Mouse (Mus musculus) olfactory bulb, adult 2 months (tissue): ENCODE measurements around the gene Usp36.
"Not testable (repeated sequence)": the region's sequence is repeated elsewhere in the genome, so short reads cannot be mapped to it uniquely, and the experiment has no call there.

Experiments
- CTCF ChIP-seq: fragments of 200-500 bp; IDR thresholded peaks from 2 replicates; pipeline ENCODE4 v1.5.1; 2012; ENCODE audit warnings: low read depth, mild to moderate bottlenecking, low read length, moderate library complexity; ENCODE audit not compliant: insufficient read depth
- POLR2A ChIP-seq: fragments of 200-500 bp; IDR thresholded peaks from 2 replicates; pipeline ENCODE4 v1.6.1; 2012; ENCODE audit warnings: mild to moderate bottlenecking, low read depth, low read length, moderate library complexity; ENCODE audit not compliant: insufficient read depth

DNA sequence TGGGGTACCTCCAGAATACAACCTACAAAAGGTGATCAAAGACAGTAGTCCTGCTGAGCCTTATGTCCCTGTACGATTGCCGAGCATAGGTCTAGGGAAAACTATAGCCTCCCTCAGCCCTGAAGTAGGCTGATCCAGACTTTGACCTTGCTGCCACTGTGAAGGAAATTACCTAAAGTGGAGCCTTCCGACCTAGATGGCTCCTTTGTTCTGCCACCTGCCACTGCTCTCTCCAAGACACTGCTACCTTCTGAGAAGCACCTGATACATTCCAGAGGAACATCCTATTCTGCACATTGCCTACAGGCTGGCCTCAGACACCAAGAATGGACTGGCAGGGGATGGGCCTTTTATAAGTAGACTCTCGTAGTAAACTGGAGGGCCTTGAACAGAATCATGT, 13.9 kb upstream of the Usp36 start:
- TF ChIP-seq CTCF, POLR2A: not testable (repeated sequence)
